ENCODE assay signal across 9 mouse cellular contexts in genomic region chr13:63430206-63430605, GRCm38 (mm10).
DNase-seq lines count a peak whose midpoint lies in the region; ATAC-seq and TF ChIP-seq lines count a peak whose summit lies in the region.
"Had no signal": no experiment of that assay in that cellular context is flagged by ENCODE, and none has a peak within 500 bp of the region (broad histone marks: within the 10 kb centered on the region; RNA-seq: fewer than 3 reads in every experiment).

No protein-coding gene starts in this region.

- 69% methylated on average over 9 of the region's 9 CpGs for WGBS in heart, embryonic 12.5 days
- WGBS in hindbrain, embryonic 11.5 days, result 79% methylated on average over 9 of the region's 9 CpGs
- 86% methylated on average over 9 of the region's 9 CpGs for WGBS in midbrain, embryonic 13.5 days

- ATAC-seq in heart, embryonic 12.5 days (ENCODE audit: insufficient number of reproducible peaks, low FRiP score), result no peak
- ATAC-seq in hindbrain, embryonic 11.5 days (ENCODE audit: low FRiP score), result peak; percentile 9; the same call in 1 of the 2 replicates
- peak; percentile 3; the same call in 1 of the 2 replicates for ATAC-seq in midbrain, embryonic 13.5 days
- no peak for ATAC-seq in granulocyte monocyte progenitor cell, adult 5-6 weeks (replicated peaks; ENCODE audit: poor library complexity, severe bottlenecking)

- peak overlapping the region; percentile 71 for H3K4me2 ChIP-seq in heart, embryonic 12.5 days
- peak overlapping the region; percentile 42; the same call in 1 of the 2 replicates for H3K4me2 ChIP-seq in hindbrain, embryonic 11.5 days (replicated peaks; ENCODE audit: low read depth, low read length)
- peak overlapping the region; percentile 57 for H3K4me2 ChIP-seq in midbrain, embryonic 13.5 days (replicated peaks)

- H3K9me3 ChIP-seq in heart, embryonic 12.5 days (replicated peaks), result no peaks in the 10 kb centered on the region
- H3K9me3 ChIP-seq in ES-E14 (ENCODE audit: control insufficient read depth, insufficient read depth, low read depth, low read length), result no peaks in the 10 kb centered on the region
- H3K9me3 ChIP-seq in hindbrain, embryonic 11.5 days (ENCODE audit: control insufficient read depth, low read length), result no peaks in the 10 kb centered on the region
- no peaks in the 10 kb centered on the region for H3K9me3 ChIP-seq in midbrain, embryonic 13.5 days

- H3K36me3 ChIP-seq in heart, embryonic 12.5 days, result no peaks in the 10 kb centered on the region
- no peaks in the 10 kb centered on the region for H3K36me3 ChIP-seq in ES-E14 (ENCODE audit: control insufficient read depth, insufficient read depth, low read length, poor library complexity, severe bottlenecking)
- H3K36me3 ChIP-seq in hindbrain, embryonic 11.5 days (ENCODE audit: control insufficient read depth, insufficient read depth, low read length), result no peaks in the 10 kb centered on the region
- H3K36me3 ChIP-seq in midbrain, embryonic 13.5 days, result no peaks in the 10 kb centered on the region

- no peaks in the 10 kb centered on the region for H3K27me3 ChIP-seq in heart, embryonic 12.5 days (replicated peaks)
- no peaks in the 10 kb centered on the region for H3K27me3 ChIP-seq in hindbrain, embryonic 11.5 days (ENCODE audit: control insufficient read depth, insufficient read depth, low read length)
- no peaks in the 10 kb centered on the region for H3K27me3 ChIP-seq in midbrain, embryonic 13.5 days
- H3K27me3 ChIP-seq: Patski had no signal

- in situ Hi-C loops in ES-E14 (cut with MboI; ENCODE audit: low sequenced_read_pairs in 2 of 2, unreplicated experiment in 2 of 2), result no loop called here

- peak overlapping the region; percentile 82; the same call in 1 of the 2 replicates for H3K9ac ChIP-seq in heart, embryonic 12.5 days
- H3K9ac ChIP-seq in ES-E14 (ENCODE audit: insufficient read depth, low read depth, low read length, poor library complexity, severe bottlenecking), result peak overlapping the region; percentile 5; the same call in 1 of the 2 replicates
- no peak overlapping the region for H3K9ac ChIP-seq in hindbrain, embryonic 11.5 days (ENCODE audit: low read depth, low read length)
- peak overlapping the region; percentile 73 for H3K9ac ChIP-seq in midbrain, embryonic 13.5 days (replicated peaks)

- DNase-seq in heart, postnatal 36 days, result no peak
- no peak for DNase-seq in ES-E14 (ENCODE audit: low read depth, low spot score)
- no peak for DNase-seq in hindbrain, embryonic 11.5 days (ENCODE audit: low spot score)
- DNase-seq in gastrocnemius, adult 18-20 months (ENCODE audit: low spot score), result no peak
- DNase-seq in left cerebral cortex, postnatal 4 days, result no peak

- peak overlapping the region; percentile 73 for H3K4me3 ChIP-seq in heart, embryonic 12.5 days
- H3K4me3 ChIP-seq in ES-E14 (ENCODE audit: insufficient read depth in 1 of 2, low read depth in 1 of 2, low read length in 2 of 2, poor library complexity in 1 of 2, severe bottlenecking in 1 of 2), result peak overlapping the region; percentile 62 to 78; a peak in 3 of 4 replicates
- H3K4me3 ChIP-seq in hindbrain, embryonic 11.5 days (ENCODE audit: low read depth, low read length), result peak overlapping the region; percentile 63; the same call in 1 of the 2 replicates
- H3K4me3 ChIP-seq in midbrain, embryonic 13.5 days (replicated peaks), result peak overlapping the region; percentile 61

- H3K27ac ChIP-seq in heart, embryonic 12.5 days (ENCODE audit: poor library complexity, severe bottlenecking), result peak overlapping the region; percentile 99; the same call in 1 of the 2 replicates
- H3K27ac ChIP-seq in ES-E14 (ENCODE audit: insufficient read depth, low read depth, low read length, poor library complexity, severe bottlenecking), result no peak overlapping the region
- no peak overlapping the region for H3K27ac ChIP-seq in hindbrain, embryonic 11.5 days (ENCODE audit: low read depth, low read length)
- H3K27ac ChIP-seq in midbrain, embryonic 13.5 days, result peak overlapping the region; percentile 93

- intact Hi-C loops in heart, postnatal 36 days (cut with DNase I), result loop anchor here (5.0 kb wide), 3 partner anchors 137 to 387 kb away; partner anchors contain the start of gene Ercc6l2
- intact Hi-C loops in left cerebral cortex, postnatal 4 days (cut with DNase I), result loop anchor here (10.0 kb wide), 1 partner anchor 135 kb away; no protein-coding TSS in a partner anchor

- H3K4me1 ChIP-seq in heart, embryonic 12.5 days (replicated peaks), result peaks cover 6% of the 10 kb centered on the region
- peaks cover 3% of the 10 kb centered on the region in 2 experiments; a peak in 1 of 4 replicates for H3K4me1 ChIP-seq in ES-E14 (ENCODE audit: control insufficient read depth in 2 of 2, insufficient read depth in 2 of 2, low read length in 2 of 2, poor library complexity in 1 of 2)
- no peaks in the 10 kb centered on the region for H3K4me1 ChIP-seq in hindbrain, embryonic 11.5 days (replicated peaks; ENCODE audit: control insufficient read depth, insufficient read depth, low read length)
- peaks cover 7% of the 10 kb centered on the region for H3K4me1 ChIP-seq in midbrain, embryonic 13.5 days (replicated peaks)

TF ChIP-seq in ES-E14, 5 proteins besides CTCF, POLR2A, EP300 and RAD21:
- no peak for TF ChIP-seq MAFK (IDR thresholded peaks at IDR 0.05; ENCODE audit: insufficient read depth, low read depth, low read length)
- TF ChIP-seq ZC3H11A (IDR thresholded peaks at IDR 0.05; ENCODE audit: borderline replicate concordance, low read depth, low read length), result no peak
- TF ChIP-seq CHD2 (IDR thresholded peaks at IDR 0.05; ENCODE audit: low read depth, low read length), result no peak
- TF ChIP-seq HCFC1 (IDR thresholded peaks at IDR 0.05; ENCODE audit: borderline replicate concordance, insufficient read depth, low read length), result no peak
- no peak for TF ChIP-seq ZNF384 (IDR thresholded peaks at IDR 0.05; ENCODE audit: low read depth, low read length)

Comparison
In these comparisons a context has a peak if more than half of its experiments do, and no peak if none do; other contexts are left out.
1. ATAC-seq: peak in hindbrain, embryonic 11.5 days (single experiment) and midbrain, embryonic 13.5 days (single experiment); none in heart, embryonic 12.5 days (single experiment) and granulocyte monocyte progenitor cell, adult 5-6 weeks (single experiment).
2. H3K27ac ChIP-seq: peak in heart, embryonic 12.5 days (single experiment) and midbrain, embryonic 13.5 days (single experiment); none in ES-E14 (single experiment) and hindbrain, embryonic 11.5 days (single experiment).
3. Peak in every context shown above with its lines, with median percentiles within 50 percentile points of each other: H3K4me2 ChIP-seq and H3K4me3 ChIP-seq.